Mouse (Mus musculus) brain, embryonic 14.5 days (tissue): ENCODE data around the gene Iqsec3. TPM values are rescaled to one million over a fixed set of nuclear protein-coding genes. Genes with fewer than 3 reads are reported as not detected.

Source experiments
- DNase-seq: peaks from one replicate; pipeline ENCODE4 v3.0.0-alpha.2; 2011; ENCODE audit warnings: low read depth
- CTCF ChIP-seq: fragments of 200-500 bp; IDR thresholded peaks from 2 replicates; pipeline ENCODE4 v1.5.1; 2012; ENCODE audit warnings: inconsistent platforms, mild to moderate bottlenecking, moderate library complexity, borderline replicate concordance; ENCODE audit not compliant: insufficient read depth, insufficient read length; ENCODE audit errors: extremely low read depth
- POLR2A ChIP-seq: fragments of 200-500 bp; IDR thresholded peaks from 2 replicates; pipeline ENCODE4 v1.6.1; 2012; ENCODE audit warnings: mild to moderate bottlenecking, inconsistent platforms, borderline replicate concordance; ENCODE audit not compliant: poor library complexity, insufficient read depth, insufficient read length, severe bottlenecking; ENCODE audit errors: extremely low read depth
- polyA plus RNA-seq: library from polyadenylated mRNA; depleted of rRNA; stranded (reverse); fragments of >200 nt; gene quantifications from 2 replicates; pipeline ENCODE4 v1.2.3, GENCODE M21; 2012

Iqsec3 gene
- polyA plus RNA-seq, 1 experiment = 31.5 TPM

DNA sequence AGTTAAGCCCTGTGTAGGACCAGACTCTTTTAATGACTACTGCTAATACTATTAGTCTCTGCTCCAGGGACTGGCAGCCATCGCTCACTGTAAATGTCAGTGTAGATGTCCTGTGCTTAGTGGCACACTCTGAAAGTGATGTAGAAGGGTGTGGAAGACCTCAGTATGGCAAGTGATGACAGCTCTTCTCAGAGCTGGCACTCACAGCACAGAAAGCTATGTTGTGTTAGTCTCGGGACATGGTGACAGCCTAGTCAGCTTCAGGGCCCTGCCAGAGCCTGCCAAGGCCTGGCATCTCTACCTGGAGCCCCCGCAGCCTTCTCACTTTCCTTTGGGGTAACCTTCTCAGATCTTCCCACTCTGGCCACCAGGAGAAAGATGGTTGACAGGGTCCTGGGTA is 21.8 kb downstream of the Iqsec3 start:
- no peak for DNase-seq
- TF ChIP-seq CTCF (no peak), POLR2A (no peak)

DNA sequence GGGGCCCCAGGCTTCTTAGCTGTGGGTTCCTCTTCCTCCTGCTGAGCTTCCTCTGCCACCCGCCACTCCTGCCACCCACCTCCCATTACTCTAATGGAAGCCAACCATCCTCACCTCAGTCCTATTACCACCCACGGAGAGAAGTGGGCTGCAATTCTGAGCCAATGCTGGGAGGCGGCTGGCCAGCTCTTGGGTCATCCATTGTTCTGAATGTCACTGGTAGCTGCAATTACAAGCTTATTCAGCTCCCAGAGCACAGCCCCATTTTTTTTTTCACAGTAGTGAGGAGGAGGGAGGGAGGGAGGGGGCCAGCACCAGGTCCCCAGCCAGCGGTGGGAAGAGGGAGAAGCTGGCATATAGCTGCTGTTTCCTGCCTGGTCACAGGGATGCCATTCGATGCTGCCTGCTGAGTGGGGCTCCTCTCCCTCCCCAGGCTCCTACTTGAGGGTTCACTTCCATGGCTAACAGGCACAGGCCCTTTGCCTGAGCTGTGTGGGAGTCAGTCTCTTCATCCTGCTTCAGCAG is 32.7 kb downstream of the Iqsec3 start:
- DNase-seq = peak; percentile 31
- TF ChIP-seq POLR2A (no peak), CTCF (no peak)

DNA sequence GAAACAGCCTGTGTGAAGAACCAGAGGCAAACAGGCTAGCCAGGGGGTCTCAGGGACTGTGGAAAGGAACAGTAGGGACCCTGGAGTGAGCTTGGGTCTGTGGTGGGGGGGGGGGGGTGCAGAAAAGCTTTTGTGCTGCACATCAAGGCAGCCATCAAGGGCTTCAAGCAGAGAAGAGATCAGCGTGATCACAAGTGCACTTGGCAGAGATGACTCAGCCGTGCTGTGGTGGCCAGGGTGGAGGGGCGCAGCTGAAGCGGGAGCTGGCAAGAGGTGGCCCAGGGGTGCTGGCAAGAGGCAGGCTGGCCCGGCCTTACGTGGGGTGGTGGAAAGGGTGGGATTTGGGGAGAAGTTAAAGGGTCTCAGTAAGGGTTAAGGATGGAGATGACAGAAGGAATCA is 48.6 kb downstream of the Iqsec3 start:
- DNase-seq = no peak
- no peak for TF ChIP-seq CTCF
- TF ChIP-seq POLR2A = no peak

DNA sequence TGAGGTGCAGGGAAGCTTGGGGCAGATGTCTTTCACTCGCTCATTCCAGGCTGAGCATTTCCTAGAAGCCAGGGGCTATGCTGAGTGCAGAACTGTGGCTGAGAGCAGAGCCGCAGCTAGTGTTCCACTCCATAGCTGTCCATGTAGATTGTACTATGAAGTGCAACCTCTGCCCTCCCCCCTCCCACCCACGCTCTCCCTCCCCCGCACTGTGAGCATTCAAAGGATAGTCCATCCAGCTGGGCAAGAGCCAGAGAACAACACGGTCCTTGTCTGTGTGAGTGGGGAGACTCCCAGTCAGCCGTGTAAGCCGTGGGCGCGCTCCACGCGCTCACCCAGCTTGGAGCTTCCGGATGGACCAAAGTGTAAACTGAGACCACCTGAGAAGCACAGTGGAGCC is 49.1 kb downstream of the Iqsec3 start:
- no peak for DNase-seq
- TF ChIP-seq POLR2A (no peak), CTCF (no peak)

DNA sequence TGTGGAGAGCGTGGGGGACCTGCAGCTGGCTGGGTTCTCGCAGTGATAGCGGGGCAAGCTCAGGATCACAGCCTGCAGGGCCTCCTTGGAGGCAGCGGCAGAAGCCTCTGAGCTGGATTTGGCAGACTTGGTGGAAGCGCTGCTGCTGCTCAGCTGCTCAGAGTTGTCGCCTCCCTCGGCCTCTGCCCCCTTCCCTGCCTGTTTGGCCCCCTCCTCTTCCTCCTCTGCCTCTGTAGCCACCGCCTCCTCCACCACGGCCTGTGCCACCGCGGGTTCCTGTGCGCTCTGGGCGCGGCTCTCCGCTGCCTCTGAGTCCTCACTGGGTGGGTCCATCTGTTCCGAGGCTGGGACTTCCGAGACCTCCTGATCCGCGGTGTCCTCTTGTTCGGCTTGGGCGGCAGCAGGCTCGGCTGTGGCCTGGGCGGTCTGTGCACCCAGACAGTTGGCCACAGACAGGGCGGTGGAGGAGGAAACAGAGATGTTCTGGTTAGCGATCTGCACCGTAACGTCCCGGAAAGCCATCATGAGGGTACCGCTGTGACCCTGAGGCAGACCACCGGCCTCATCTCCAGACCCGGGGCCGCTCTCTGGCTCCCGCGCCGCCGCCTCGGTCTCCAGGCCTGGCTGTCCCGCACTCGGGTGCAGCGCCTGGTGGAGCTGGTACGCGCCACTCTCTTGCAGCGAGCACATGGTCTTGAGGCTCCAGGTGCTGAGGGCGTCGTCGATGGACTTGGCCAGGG is 60.8 kb downstream of the Iqsec3 start:
- no peak for TF ChIP-seq CTCF
- TF ChIP-seq POLR2A = no peak
- no peak for DNase-seq

DNA sequence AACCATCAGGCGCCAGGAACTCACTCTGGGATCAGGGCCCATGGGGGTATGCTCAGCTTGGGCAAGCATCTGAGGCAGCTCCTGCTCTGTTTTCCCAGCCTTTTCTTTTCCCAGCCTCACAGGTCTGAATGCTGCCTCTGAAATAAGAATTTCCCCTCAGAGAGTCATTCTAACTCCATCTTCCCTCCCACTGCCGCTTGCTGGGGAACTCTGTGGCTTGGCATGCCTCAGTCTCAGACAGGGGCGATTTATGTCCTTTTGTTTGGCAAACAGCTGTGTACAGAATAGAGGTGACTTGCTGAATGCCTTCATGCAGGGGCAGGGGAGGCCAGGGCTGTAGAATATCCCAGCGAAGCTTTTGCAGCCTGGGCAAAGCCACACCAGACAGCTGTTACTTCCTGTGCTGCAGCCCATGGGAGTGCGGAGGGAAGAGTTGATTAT is 65.9 kb downstream of the Iqsec3 start:
- TF ChIP-seq POLR2A (no peak), CTCF (no peak)
- peak; percentile 24 for DNase-seq

DNA sequence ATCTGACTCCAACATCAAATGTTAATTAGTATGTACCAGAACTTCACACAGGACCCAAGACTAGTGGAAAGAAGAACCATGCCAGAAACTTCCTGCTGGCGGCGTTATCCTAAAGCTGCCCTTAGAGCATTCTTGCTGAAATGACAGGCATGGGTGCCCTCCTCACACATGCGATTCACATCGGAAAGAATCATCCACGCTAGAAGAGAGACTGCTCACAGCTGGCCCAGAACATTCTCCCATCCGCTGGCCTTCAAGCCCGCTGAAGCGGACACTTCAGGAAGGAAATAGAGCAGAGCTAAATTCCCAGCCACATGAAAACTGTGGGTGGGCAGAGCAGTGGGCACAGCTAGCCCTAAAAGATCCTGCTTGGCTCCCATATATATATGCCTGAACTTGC is 68.2 kb downstream of the Iqsec3 start:
- TF ChIP-seq CTCF (no peak), POLR2A (no peak)
- DNase-seq = no peak

DNA sequence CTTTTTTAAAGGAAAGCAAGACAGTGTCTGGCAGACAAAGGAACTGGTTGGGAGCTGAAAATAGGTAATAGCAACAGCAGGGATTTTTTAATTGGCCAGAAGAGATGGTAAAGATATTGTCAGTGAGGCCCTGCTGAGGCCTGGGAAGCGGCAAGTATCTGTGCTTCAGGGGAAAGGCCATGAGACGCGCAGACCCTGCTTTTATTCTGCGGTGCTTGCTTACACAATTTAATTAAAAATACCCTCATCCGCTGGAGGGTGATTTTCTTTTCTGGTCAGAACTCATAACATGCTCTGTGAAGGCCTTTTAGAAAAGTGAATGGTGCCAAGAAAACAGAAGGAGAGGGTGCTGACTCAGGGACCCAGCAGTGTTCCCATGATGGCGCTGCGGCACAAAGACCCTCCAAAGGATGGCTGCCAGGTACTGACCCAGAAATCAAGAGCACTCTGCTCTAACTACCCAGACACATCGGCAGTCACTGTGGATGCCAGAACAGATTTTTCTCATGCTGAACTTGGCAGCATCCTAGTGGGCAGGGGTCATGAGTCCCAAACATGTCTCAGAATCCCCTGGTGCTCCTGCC is 70.7 kb downstream of the Iqsec3 start:
- DNase-seq = peak; percentile 64
- TF ChIP-seq CTCF (no peak), POLR2A (no peak)

DNA sequence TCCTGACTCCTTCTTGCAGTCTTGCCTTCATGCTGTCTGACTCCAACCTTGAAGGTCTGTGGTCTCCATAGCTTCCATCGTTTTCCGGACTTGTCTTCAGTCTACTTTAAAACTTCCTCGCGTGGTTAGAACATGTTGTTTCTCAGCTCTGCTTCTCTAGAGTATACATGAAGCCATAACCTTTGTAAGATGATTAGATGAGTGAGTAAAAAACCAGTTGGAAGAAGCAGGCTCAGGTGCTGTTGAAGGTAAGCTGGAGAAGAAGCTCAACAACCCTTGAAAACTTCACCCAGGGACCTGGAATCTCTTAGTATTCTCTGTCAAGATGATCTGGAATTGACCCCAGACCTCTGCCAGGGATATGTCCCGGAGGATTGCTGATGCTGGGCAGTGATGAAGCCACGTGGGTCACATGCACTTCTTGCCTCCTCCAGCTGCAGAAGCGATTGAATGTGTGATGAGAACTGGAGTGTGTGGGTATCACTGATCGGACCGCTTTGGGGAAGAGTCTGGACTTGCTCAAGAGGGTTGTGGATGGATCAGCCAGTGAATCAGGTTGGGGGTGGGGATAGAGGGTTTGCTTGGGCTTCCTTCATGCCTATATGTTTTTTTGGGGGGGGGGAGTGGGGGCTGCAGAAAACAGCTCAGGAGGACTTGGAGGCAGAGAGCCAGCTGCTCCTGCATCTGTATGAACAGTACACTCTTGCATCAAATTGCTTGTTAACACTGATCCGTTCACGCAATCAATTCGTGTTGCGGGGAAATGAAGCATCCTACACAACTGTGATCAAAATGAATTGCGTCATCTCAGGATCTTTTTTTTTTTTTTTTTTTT is 71.4 kb downstream of the Iqsec3 start:
- peak; percentile 62 for DNase-seq
- TF ChIP-seq CTCF = no peak
- TF ChIP-seq POLR2A = no peak

DNA sequence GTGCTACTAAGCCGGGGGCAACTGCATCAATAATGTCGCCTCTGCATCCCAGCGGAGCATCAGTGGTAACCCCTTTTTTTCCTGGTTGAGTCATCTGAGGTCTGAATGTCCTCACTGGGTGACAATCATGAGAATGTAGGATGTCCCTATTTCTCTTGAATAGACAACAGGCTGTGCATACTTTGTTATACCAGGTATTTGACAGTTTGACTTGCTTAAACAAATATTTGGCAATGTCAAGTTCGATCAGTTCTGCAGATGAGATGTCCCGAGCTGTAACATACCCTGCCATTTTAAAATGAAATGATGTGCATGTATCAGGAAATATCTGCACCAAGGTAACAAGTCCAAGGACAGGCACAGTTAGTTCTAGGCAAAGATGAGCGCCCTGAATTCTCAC is 72.3 kb downstream of the Iqsec3 start:
- no peak for TF ChIP-seq POLR2A
- TF ChIP-seq CTCF = no peak
- no peak for DNase-seq

DNA sequence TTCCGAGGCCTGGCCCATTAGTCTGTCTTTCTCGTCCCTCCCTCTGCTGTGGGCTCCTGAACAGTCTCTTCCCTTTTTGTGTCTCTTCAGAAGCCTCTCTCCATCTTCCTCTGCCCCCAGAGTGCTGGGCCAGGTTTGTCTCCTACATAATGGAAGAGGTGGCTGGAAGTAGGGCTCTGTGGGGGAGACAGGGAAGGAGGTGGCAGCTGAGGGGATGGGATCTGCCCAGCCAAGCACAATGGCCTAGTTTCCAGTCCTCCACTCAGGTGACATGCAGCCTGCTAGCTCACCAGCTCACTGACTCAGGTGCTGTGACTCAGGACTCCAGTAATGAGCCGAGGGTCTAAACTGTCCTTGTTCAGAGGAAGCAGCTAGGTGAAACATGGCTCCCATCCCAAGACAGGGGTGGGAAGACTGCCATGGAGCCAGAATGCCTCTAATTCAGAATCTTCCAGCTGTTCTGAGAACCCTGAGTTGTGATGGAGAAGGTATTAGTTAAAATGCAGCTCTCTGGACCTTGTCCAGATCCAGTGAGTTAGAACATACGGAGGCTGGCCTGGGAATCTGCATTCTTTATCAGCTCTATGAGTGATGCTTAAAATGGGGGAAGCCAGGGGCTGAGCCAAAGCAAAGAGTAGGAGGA is 80.7 kb downstream of the Iqsec3 start:
- DNase-seq = no peak
- TF ChIP-seq CTCF (no peak), POLR2A (no peak)
